Mouse (Mus musculus) cerebellum, adult 9-10 months (tissue): Measurements from ENCODE around the gene Six1.
"Not testable (repeated sequence)": the region's sequence is repeated elsewhere in the genome, so short reads cannot be mapped to it uniquely, and the experiment has no call there.

ENCODE experiments used
- DNase-seq: peaks from one replicate; pipeline ENCODE4 v3.0.0; 2022

Gene Six1

DNA sequence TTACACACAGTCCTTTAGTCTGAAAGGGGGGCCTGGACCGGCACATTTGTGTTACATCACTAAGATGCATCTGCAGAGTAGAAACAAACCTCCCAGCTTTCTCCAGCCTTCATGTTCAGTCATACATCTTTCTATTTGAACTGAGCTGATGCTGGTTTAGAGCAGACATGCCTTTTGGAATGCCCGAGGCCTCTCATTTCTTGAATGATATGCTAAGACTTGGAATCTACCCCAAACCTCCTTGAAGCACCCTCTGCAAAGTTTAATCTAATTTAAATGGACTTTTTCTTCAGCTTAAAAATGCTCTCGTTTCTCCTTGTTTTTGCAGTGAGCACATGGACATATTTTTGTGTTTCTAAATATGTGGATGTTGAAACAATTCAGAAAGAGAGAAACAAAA lies 21.0 kb downstream of the Six1 start:
- no peak for DNase-seq

DNA sequence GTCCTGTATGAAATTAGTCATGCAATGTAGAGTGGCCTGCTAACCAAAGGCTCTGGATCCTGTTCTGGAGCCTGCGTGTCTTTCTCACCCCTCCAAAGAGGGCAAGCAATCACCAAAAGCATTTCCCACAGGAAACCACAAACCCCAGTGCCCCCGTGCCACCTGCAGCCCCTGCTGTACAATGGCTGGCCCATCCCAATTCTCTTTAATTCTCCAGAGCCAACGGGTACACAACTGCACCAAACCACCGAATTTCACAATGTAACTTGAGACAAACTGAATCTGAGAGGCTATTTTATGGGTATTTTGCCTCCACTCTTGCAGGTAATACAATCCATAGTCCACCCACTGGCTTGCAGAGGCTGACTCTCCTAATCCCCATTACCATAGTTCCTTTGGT lies 22.4 kb downstream of the Six1 start:
- no peak for DNase-seq

DNA sequence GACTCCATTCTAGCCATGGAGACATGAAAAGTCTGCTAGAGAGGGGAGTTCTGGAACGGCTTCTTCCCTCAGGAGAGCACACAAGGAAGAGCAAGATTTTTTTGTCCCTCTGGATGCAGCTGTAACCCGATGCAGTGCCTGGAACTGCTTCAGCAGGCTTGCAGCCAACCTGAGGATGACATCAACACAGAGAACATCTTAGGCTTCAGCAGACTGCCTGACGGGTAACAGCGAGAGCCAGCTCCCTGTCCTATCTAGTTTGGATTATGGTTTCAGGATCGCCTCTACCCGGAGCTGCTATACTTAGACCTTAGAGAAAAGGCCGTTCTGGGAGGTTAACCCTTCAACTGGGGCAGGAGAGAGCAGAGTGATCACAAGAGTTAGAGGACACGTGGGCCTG lies 28.2 kb downstream of the Six1 start:
- no peak for DNase-seq

DNA sequence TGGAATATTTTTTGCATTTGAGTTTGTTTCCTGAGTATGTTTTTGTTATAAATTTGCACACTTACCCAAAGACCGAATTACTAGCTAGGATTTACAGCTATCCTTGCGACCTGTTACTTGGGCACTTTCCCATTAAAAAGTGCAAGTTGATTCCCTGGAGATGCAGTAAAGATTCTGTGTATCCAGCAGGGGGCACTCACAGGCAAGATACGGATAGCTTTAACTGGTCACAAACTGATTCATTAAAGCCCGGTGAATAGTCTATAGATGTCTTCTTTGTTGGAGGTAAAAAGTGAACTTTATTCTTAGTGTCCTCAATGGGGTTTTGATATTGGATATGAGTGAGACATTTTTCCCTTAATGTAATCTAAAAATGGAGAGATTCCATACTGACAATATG lies 32.7 kb downstream of the Six1 start:
- DNase-seq, result peak; percentile 57

DNA sequence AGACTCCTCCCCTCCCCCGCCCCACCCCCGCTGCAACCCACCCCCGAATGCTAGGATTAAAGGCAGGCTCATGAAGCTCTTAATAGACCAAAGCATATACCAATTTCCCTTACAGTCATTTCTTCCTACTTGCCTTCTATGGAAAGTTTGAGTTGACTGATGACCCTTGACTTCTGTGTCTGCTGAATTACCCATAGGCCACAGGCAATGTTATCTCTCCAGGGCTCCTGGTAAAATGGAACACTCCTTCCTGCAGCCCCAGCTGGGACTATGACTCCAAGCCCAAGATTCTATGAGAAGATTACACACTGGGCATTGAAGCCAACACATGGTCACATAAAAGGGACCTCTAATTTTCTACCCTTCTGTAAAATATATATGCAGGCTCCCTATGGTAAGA lies 33.3 kb downstream of the Six1 start:
- DNase-seq, result no peak

DNA sequence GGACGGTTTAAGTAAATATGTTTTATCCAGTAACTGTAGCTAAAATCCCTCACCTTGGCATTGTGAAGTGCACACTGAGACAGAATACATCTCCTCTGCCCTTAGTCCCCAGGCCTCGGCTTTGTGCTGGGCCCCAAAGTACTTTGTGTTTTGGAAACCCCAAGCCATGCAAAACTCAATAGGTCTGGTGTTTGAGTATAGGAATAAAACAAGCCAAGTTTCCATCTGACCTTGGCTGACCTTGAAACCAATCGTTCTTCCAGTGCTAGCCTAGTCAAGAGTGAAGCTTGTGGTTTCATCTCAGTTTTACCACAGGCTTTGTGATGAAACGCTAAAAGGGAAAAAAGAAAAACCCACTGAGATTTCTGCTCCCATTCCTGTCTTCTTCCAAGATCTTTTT lies 34.8 kb downstream of the Six1 start:
- no peak for DNase-seq

DNA sequence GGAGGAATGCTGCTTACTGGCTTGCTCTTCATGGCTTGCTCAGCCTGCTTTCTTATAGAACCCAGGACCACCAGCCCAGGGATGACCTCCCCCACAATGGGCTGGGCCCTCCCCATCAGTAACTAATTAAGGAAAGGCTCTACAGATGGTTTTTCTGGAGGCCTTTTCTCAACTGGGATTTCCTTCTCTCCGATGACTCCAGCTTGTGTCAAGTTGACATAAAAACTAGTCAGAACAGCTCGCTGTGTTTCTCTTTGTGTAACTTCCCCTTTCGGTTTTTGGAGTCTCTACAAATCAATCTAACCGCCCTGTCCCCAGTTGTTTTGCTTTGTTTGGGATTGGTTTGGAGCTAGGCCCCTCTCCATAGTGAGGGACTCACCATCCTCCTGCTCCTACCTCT lies 37.5 kb downstream of the Six1 start:
- no peak for DNase-seq

DNA sequence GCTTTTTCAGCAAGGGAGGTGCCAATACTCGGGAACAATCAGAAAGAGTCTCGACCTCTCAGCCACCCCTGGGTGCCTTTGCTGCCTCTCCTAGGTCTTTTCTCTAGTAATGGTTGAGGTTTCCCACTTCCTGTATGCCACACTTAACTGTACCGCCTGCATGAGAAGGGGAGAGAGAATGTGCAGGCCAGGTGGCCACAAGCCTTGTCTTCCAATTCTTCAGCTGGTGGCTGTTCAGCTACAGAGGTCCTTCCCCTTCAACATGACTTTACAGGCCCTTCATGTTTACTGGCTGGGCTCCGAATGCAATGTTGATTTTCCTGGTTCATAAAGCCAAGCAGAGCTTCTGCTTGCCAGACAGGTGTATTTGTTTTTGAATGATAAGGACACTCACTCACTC lies 39.4 kb downstream of the Six1 start:
- DNase-seq, result no peak

DNA sequence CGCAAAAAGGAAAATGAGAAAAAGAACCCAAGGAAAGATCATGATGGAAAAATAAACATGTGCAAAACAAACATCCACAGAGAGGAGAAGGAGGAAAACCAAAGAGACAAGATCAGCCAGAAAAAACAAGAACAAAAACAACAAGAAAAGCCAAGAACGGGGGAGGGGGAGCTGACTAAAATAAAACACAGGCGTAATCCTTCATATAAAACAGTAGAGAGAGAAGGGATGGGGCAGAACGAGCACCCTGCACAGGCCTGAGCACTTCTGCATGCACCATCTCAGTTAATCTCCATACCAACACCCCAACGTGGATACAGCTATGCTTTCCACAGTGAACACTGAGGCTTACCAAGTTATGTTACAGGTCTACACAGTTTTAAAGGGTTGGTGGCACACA lies 40.9 kb downstream of the Six1 start:
- DNase-seq, result no peak

DNA sequence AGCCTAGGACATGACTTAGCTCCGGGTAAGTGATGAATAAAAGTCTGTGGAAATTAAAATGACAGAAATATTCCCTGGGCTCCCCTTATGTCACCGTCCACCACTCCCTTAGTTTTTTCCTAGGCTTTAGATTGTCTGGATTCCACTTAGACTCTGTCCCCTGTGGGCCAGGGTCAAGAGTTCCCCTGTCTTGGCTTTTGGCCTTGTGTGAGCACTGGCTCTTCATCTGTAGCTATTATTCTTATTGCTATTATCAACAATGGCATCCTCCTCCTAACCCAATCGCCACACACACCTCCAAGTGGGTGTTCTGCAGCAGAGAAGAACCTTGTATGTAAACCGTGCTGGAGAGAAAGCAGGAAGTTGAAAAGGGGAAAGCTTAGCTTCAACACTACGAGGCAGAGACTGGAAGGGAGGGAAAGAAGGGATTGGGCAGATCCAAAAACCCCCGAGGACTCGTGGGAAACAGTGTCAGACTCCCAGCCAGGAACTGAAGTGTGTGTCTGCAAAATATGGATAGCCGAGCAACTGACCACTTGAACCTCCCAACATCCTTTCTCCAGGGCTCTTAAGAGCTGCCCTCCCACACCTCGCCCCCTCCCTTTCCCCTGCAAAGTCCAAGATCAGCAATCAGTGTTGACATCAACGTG lies 41.4 kb downstream of the Six1 start:
- DNase-seq, result no peak

DNA sequence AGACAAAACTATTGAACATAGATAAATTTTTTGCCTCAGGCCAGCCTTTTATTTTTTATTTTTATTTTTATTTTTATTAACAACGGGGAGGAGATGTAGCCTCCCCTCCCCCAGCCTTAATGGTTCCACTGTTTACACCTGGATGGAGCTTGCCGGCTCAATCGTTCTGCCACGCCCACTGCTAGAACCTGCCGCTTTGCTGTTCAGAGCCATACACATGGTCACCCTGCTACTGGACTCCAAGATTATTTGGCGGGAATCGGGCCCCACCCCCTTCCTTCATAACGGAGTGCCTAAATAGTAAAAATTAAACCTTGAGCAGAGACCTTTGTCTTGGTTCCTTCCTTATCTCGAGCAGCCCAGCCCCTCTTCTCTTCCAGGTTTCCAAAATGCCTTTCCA lies 50.8 kb downstream of the Six1 start:
- DNase-seq, result not testable (repeated sequence)

DNA sequence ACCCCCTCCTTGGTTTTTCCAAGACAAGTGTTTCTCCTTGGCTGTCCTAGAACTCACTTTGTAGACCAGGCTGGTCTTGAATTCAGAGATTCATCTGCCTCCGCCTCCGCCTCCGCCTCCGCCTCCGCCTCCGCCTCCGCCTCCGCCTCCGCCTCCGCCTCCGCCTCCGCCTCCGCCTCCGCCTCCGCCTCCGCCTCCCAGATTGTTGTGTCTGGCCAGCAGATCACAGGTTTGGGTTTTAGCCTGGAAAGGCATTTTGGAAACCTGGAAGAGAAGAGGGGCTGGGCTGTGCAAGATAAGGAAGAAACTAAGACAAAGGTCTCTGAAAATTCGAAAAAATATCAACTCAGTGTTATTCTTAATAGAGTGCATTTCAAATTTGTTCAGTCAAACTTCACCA lies 51.4 kb downstream of the Six1 start:
- not testable (repeated sequence) for DNase-seq

DNA sequence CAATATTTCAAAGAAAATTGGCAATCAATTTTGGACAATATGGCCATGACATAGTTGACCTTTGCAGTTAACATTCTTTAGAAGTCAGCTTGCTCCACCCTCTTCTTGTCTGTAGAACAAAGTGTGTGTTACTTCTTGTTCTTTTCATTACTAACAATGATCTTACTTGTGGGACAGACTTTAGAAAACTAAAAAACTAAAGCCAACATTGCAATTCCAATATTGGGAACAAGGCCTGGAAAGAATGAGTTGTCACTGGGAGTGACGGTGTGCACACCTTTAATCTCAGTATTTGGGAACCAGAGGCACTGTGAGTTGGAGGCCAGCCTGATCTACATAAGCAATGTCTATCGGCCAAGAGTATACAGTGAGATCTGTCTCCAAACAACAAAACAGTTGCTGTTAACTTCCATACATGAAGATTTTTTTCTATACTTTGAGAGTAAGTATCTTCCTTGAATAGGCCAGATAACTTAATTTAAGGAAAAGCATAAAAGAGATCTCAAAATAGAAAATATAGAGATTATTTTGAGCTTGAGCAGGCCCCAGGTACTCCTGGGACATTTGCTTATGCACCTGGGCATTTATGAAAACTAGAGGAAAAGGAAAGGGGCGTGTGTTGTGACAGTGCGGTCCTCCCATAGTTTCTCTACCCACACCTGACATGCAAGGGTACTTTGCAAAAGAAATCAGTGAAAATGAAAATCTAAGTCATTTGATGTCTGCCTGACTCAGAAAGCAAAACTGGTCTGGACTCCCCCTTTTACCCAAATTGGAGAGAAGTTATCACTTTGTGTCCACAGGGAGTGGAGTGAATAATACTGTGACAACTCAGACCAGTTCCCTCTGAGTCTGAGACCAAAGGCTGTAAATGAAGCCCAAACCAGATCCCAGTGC lies 55.3 kb downstream of the Six1 start:
- no peak for DNase-seq

DNA sequence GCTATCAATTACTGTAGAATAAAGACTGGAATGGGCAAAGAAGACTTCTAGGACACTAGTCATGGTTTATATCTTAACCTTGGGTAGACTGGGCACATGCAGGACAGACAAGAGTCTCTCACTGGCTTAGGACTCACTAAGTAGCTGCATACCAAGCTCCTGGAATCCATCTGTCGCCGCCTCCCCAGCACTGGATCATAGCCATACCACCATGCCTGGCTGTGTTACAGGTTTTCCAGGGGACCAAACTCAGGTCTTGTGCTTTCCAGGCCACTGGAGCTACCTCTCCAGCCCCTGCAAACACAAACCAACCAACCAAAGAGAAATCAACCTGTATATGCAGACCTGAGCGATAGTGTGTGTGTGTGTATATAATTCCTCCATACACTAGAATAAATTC lies 57.0 kb downstream of the Six1 start:
- no peak for DNase-seq
